Mouse (Mus musculus) hindbrain, embryonic 13.5 days (tissue): Measurements from ENCODE around the gene Slc35c2. TPM values are rescaled to one million over a fixed set of nuclear protein-coding genes. Genes with fewer than 3 reads are reported as not detected.

Experiments
- ATAC-seq: fragments of 200-750 bp; cut with Nextera tagmentation; 2 replicates; pipeline ENCODE4 v1.8.0; 2017; ENCODE audit warnings: moderate TSS enrichment; ENCODE audit not compliant: low FRiP score
- H3K27ac ChIP-seq: fragments of 300-500 bp; sonication (generic); 2 replicates; pipeline ENCODE4 v1.5.1; 2015; ENCODE audit warnings: inconsistent platforms, mild to moderate bottlenecking, moderate library complexity
- H3K27me3 ChIP-seq: fragments of 300-500 bp; sonication (generic); 2 replicates; pipeline ENCODE4 v1.6.1; 2015; ENCODE audit warnings: mild to moderate bottlenecking, inconsistent platforms
- H3K36me3 ChIP-seq: fragments of 300-500 bp; sonication (generic); 2 replicates; pipeline ENCODE4 v1.6.1; 2015; ENCODE audit warnings: mild to moderate bottlenecking, inconsistent platforms
- H3K4me1 ChIP-seq: fragments of 300-500 bp; sonication (generic); replicated peaks from 2 replicates; pipeline ENCODE4 v1.6.1; 2015; ENCODE audit warnings: inconsistent platforms
- H3K4me2 ChIP-seq: fragments of 300-500 bp; sonication (generic); 2 replicates; pipeline ENCODE4 v1.6.1; 2015; ENCODE audit warnings: inconsistent platforms, mild to moderate bottlenecking, moderate library complexity
- H3K4me3 ChIP-seq: fragments of 300-500 bp; sonication (generic); 2 replicates; pipeline ENCODE4 v1.5.1; 2015; ENCODE audit warnings: mild to moderate bottlenecking, inconsistent platforms
- H3K9ac ChIP-seq: fragments of 300-500 bp; sonication (generic); 2 replicates; pipeline ENCODE4 v1.6.1; 2015; ENCODE audit warnings: mild to moderate bottlenecking, inconsistent platforms
- H3K9me3 ChIP-seq: fragments of 300-500 bp; sonication (generic); 2 replicates; pipeline ENCODE4 v1.6.1; 2016; ENCODE audit warnings: inconsistent platforms
- WGBS: fragments of 180-500 bp; shearing (Covaris S2); methylation state at CpG from one replicate; pipeline ENCODE4 v1.1.7; 2015; 5-methylcytosine and 5-hydroxymethylcytosine counted together
- polyA plus RNA-seq: library from polyadenylated mRNA; unstranded; fragments of >200 nt; fragmentation: Nextera tagmentation; extraction: Ambion mirVana; gene quantifications from 2 replicates; pipeline ENCODE4 v1.2.1, GENCODE M21; 2015

The Slc35c2 gene
- polyA plus RNA-seq, 1 experiment from 2014 or later = 61.5 TPM

GRCm38 (mm10) chr2:165246349-165246748 lies 41.3 kb downstream of the Slc35c2 start:
- 12% methylated on average over 11 of the region's 11 CpGs for WGBS

GRCm38 (mm10) chr2:165243122-165243720 lies 44.4 kb downstream of the Slc35c2 start:
- H3K4me2 ChIP-seq = peak overlapping the region; percentile 32
- H3K4me3 ChIP-seq = no peak overlapping the region
- peak overlapping the region; percentile 74 for H3K27ac ChIP-seq
- H3K4me1 ChIP-seq = peaks cover 45% of the 10 kb centered on the region
- H3K9me3 ChIP-seq = no peaks in the 10 kb centered on the region
- H3K9ac ChIP-seq = peak overlapping the region; percentile 56
- H3K27me3 ChIP-seq = peaks cover 87% of the 10 kb centered on the region
- no peaks in the 10 kb centered on the region for H3K36me3 ChIP-seq
- WGBS = 3% methylated on average over 11 of the region's 11 CpGs
- ATAC-seq = peak; percentile 41; the same call in 1 of the 2 replicates

More at GRCm38 (mm10) chr2:165246349-165246748, 41.3 kb downstream of the Slc35c2 start:
- H3K9me3 ChIP-seq = no peaks in the 10 kb centered on the region
- peaks cover 44% of the 10 kb centered on the region for H3K4me1 ChIP-seq
- H3K4me3 ChIP-seq = no peak overlapping the region
- H3K27me3 ChIP-seq = peaks cover 65% of the 10 kb centered on the region
- no peak for ATAC-seq
- H3K9ac ChIP-seq = no peak overlapping the region
- H3K36me3 ChIP-seq = no peaks in the 10 kb centered on the region
- H3K27ac ChIP-seq = no peak overlapping the region
- H3K4me2 ChIP-seq = no peak overlapping the region

GRCm38 (mm10) chr2:165242575-165242974 lies 45.1 kb downstream of the Slc35c2 start:
- peaks cover 44% of the 10 kb centered on the region for H3K4me1 ChIP-seq
- H3K27ac ChIP-seq = peak overlapping the region; percentile 74
- H3K4me2 ChIP-seq = peak overlapping the region; percentile 32
- H3K27me3 ChIP-seq = peaks cover 86% of the 10 kb centered on the region
- no peak overlapping the region for H3K4me3 ChIP-seq
- H3K9ac ChIP-seq = peak overlapping the region; percentile 56; the same call in 1 of the 2 replicates
- no peaks in the 10 kb centered on the region for H3K9me3 ChIP-seq
- peak; percentile 21; the same call in 1 of the 2 replicates for ATAC-seq
- 2% methylated on average over 13 of the region's 13 CpGs for WGBS
- no peaks in the 10 kb centered on the region for H3K36me3 ChIP-seq

- Histone ChIP-seq H3K9ac (no peak overlapping the region), H3K36me3 (no peaks in the 10 kb centered on the region), H3K9me3 (no peaks in the 10 kb centered on the region), H3K27me3 (peaks cover 83% of the 10 kb centered on the region), H3K4me2 (no peak overlapping the region), H3K4me3 (no peak overlapping the region), H3K27ac (peak overlapping the region; percentile 74; the same call in 1 of the 2 replicates), H3K4me1 (peaks cover 36% of the 10 kb centered on the region)
- WGBS = 70% methylated on average over 7 of the region's 7 CpGs
- ATAC-seq = no peak
Observed at GRCm38 (mm10) chr2:165241786-165242185, 45.9 kb downstream of the Slc35c2 start.

- Histone ChIP-seq H3K4me3 (no peak overlapping the region), H3K27me3 (peaks cover 87% of the 10 kb centered on the region), H3K27ac (no peak overlapping the region), H3K4me2 (no peak overlapping the region), H3K36me3 (no peaks in the 10 kb centered on the region), H3K4me1 (peaks cover 34% of the 10 kb centered on the region), H3K9me3 (no peaks in the 10 kb centered on the region), H3K9ac (no peak overlapping the region)
- WGBS = 50% methylated on average over 8 of the region's 8 CpGs
- no peak for ATAC-seq
Observed at GRCm38 (mm10) chr2:165240371-165240770, 47.3 kb downstream of the Slc35c2 start.

GRCm38 (mm10) chr2:165239533-165240144 lies 48.0 kb downstream of the Slc35c2 start:
- no peaks in the 10 kb centered on the region for H3K36me3 ChIP-seq
- peaks cover 84% of the 10 kb centered on the region for H3K27me3 ChIP-seq
- H3K9ac ChIP-seq = no peak overlapping the region
- no peaks in the 10 kb centered on the region for H3K9me3 ChIP-seq
- ATAC-seq = no peak
- no peak overlapping the region for H3K27ac ChIP-seq
- 23% methylated on average over 15 of the region's 15 CpGs for WGBS
- no peak overlapping the region for H3K4me3 ChIP-seq
- no peak overlapping the region for H3K4me2 ChIP-seq
- H3K4me1 ChIP-seq = peaks cover 41% of the 10 kb centered on the region

GRCm38 (mm10) chr2:165238416-165239145 lies 49.1 kb downstream of the Slc35c2 start:
- ATAC-seq = no peak
- WGBS = 3% methylated on average over 12 of the region's 12 CpGs
- no peaks in the 10 kb centered on the region for H3K36me3 ChIP-seq
- H3K27me3 ChIP-seq = peaks cover 81% of the 10 kb centered on the region
- peaks cover 46% of the 10 kb centered on the region for H3K4me1 ChIP-seq
- no peak overlapping the region for H3K27ac ChIP-seq
- no peak overlapping the region for H3K9ac ChIP-seq
- H3K4me3 ChIP-seq = no peak overlapping the region
- no peak overlapping the region for H3K4me2 ChIP-seq
- H3K9me3 ChIP-seq = no peaks in the 10 kb centered on the region

- peak within 1 kb of the TSS; percentile 90 for H3K27ac ChIP-seq
- H3K4me1 ChIP-seq = peaks cover 48% of the 10 kb centered on the region
- H3K9me3 ChIP-seq = no peaks in the 10 kb centered on the region
- H3K9ac ChIP-seq = peak within 1 kb of the TSS; percentile 88
- WGBS = under 1% methylated on average over 45 of the region's 60 CpGs
- peak within 1 kb of the TSS; percentile 97 for H3K4me2 ChIP-seq
- peak within 1 kb of the TSS; percentile 71 for H3K4me3 ChIP-seq
- H3K36me3 ChIP-seq = no peaks in the 10 kb centered on the region
- ATAC-seq = peak; percentile 80
- H3K27me3 ChIP-seq = peaks cover 85% of the 10 kb centered on the region
Observed at GRCm38 (mm10) chr2:165234613-165235291, 52.9 kb downstream of the Slc35c2 start, which contains the start of gene Cdh22. Gene Cdh22 (minus strand): TSS chr2:165234853.

GRCm38 (mm10) chr2:165234291-165234612 lies 53.4 kb downstream of the Slc35c2 start:
- Histone ChIP-seq H3K4me2 (peak overlapping the region; percentile 97), H3K4me3 (peak overlapping the region; percentile 71), H3K9me3 (no peaks in the 10 kb centered on the region), H3K4me1 (peaks cover 49% of the 10 kb centered on the region), H3K27me3 (peaks cover 84% of the 10 kb centered on the region), H3K9ac (peak overlapping the region; percentile 88), H3K36me3 (no peaks in the 10 kb centered on the region), H3K27ac (peak overlapping the region; percentile 90)
- WGBS = under 1% methylated on average over 36 of the region's 41 CpGs
- peak; percentile 22 for ATAC-seq

GRCm38 (mm10) chr2:165233491-165234290 lies 54.0 kb downstream of the Slc35c2 start:
- Histone ChIP-seq H3K27me3 (peaks cover 84% of the 10 kb centered on the region), H3K36me3 (no peaks in the 10 kb centered on the region), H3K27ac (peak overlapping the region; percentile 90), H3K9me3 (no peaks in the 10 kb centered on the region), H3K9ac (peak overlapping the region; percentile 88), H3K4me1 (peaks cover 55% of the 10 kb centered on the region), H3K4me3 (peak overlapping the region; percentile 71), H3K4me2 (peak overlapping the region; percentile 97)
- under 1% methylated on average over 82 of the region's 82 CpGs for WGBS
- ATAC-seq = 0 out of 2 replicates have a peak, but pooled peaks have one; percentile 16

- H3K36me3 ChIP-seq = no peaks in the 10 kb centered on the region
- H3K9ac ChIP-seq = no peak overlapping the region
- H3K4me3 ChIP-seq = no peak overlapping the region
- H3K4me2 ChIP-seq = no peak overlapping the region
- H3K27ac ChIP-seq = no peak overlapping the region
- peaks cover 72% of the 10 kb centered on the region for H3K4me1 ChIP-seq
- H3K9me3 ChIP-seq = no peaks in the 10 kb centered on the region
- H3K27me3 ChIP-seq = peaks cover 82% of the 10 kb centered on the region
- WGBS = 81% methylated on average over 11 of the region's 11 CpGs
- no peak for ATAC-seq
Observed at GRCm38 (mm10) chr2:165229050-165229449, 58.6 kb downstream of the Slc35c2 start.
